Mouse (Mus musculus): Measurements from ENCODE around the gene Nek11. TPM values are rescaled to one million over a fixed set of nuclear protein-coding genes. Genes with fewer than 3 reads are reported as not detected.

Nek11 gene
- polyA plus RNA-seq, 1 experiment from 2014 or later: 0.30 TPM

Other genes with a start within 250 kb of the Nek11 start
- gene Aste1, start 132 bp downstream of the Nek11 start, polyA plus RNA-seq (2014; fragmentation: Nextera tagmentation; extraction: Ambion mirVana): 14.6 and 19.3 TPM in 2 replicates
- gene Atp2c1, start 131.8 kb upstream of the Nek11 start, polyA plus RNA-seq (2014; fragmentation: Nextera tagmentation; extraction: Ambion mirVana): 53.0 and 61.4 TPM in 2 replicates
- 16.1 and 18.9 TPM in 2 replicates for gene Pik3r4, start 247.5 kb upstream of the Nek11 start, polyA plus RNA-seq (2014; fragmentation: Nextera tagmentation; extraction: Ambion mirVana)

Data from heart, embryonic 11.5 days (tissue).